Comparison of ENCODE assay signal across 19 mouse cellular contexts in the genomic region with DNA sequence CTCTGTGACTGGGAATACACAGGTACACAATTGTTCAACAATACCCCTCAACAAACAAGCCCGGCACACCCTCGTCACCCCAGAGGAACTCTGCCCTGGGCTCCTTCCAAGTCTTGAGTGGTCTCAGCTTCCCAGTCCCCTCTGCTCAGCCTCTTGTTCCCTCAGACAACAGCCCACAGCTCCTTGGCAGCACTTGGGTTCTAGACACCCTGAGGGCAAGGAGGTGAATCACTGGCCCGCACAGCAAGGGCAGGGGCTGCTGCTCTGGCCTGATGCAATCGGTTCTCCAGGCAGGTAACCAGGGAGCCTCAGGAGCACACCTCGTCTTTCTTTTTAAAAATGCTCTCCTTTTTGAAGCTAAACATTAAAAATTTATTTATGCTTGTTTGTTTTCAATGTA. TPM values are rescaled to one million over a fixed set of nuclear protein-coding genes. Genes with fewer than 3 reads are reported as not detected.
DNase-seq lines count a peak whose midpoint lies in the region; TF ChIP-seq lines count a peak whose summit lies in the region.
"Had no signal": no experiment of that assay in that cellular context is flagged by ENCODE, and none has a peak within 500 bp of the region (broad histone marks: within the 10 kb centered on the region; RNA-seq: fewer than 3 reads in every experiment).

No protein-coding gene starts in this region.

- intact Hi-C loops in heart, adult 2 months (cut with DNase I) = no loop called here

- TF ChIP-seq CTCF in embryonic fibroblast, embryonic 13.5 days (IDR thresholded peaks at IDR 0.05; ENCODE audit: borderline replicate concordance, insufficient read depth, low read length) = no peak
- TF ChIP-seq CTCF in heart, adult 2 months (IDR thresholded peaks at IDR 0.05) = no peak

- no peak overlapping the region for H3K4me3 ChIP-seq in embryonic fibroblast, embryonic 13.5 days (ENCODE audit: insufficient read depth, low read length)
- H3K4me3 ChIP-seq in heart, adult 2 months = no peak overlapping the region
- H3K4me3 ChIP-seq: embryonic facial prominence, embryonic 13.5 days; gastrocnemius, adult 2 months; heart, embryonic 15.5 days; hindbrain, embryonic 10.5 days had no signal

- TF ChIP-seq EP300 in heart, adult 2 months (IDR thresholded peaks at IDR 0.05; ENCODE audit: insufficient read depth, low read depth, low read length) = no peak

- peak; percentile 80 for DNase-seq in 3T3-L1 (ENCODE audit: low read depth, low spot score)
- DNase-seq in lung, postnatal 10 days = peak; percentile 62
- peak; percentile 33 to 61 for DNase-seq in lung, postnatal 4 days
- DNase-seq in heart, adult 2 months = no peak
- DNase-seq in kidney, postnatal 4 days = no peak
- no peak for DNase-seq in gastrocnemius, postnatal 25 days
- no peak for DNase-seq in spleen, postnatal 36 days (ENCODE audit: low spot score in 2 of 2)
- DNase-seq: adrenal gland, postnatal 25 days; cerebellum, adult 18-20 months; cerebellum, adult 9-11 months; cerebellum, postnatal 36 days; gastrocnemius, adult 2 months; heart, adult 18-20 months had no signal

- no peak overlapping the region for H3K9ac ChIP-seq in heart, adult 2 months (ENCODE audit: low read depth, low read length)
- H3K9ac ChIP-seq: embryonic facial prominence, embryonic 13.5 days; heart, embryonic 15.5 days; hindbrain, embryonic 14.5 days had no signal

- peaks cover 9% of the 10 kb centered on the region; the same call in 1 of the 2 replicates for H3K4me1 ChIP-seq in embryonic fibroblast, embryonic 13.5 days (ENCODE audit: control insufficient read depth, insufficient read depth, low read length)
- no peaks in the 10 kb centered on the region for H3K4me1 ChIP-seq in heart, adult 2 months (ENCODE audit: control insufficient read depth, insufficient read depth, low read length)

- H3K27ac ChIP-seq in embryonic fibroblast, embryonic 13.5 days (ENCODE audit: insufficient read depth, low read length) = peak overlapping the region; percentile 54; the same call in 1 of the 2 replicates
- no peak overlapping the region for H3K27ac ChIP-seq in heart, adult 2 months
- H3K27ac ChIP-seq: embryonic facial prominence, embryonic 13.5 days; gastrocnemius, adult 2 months; heart, embryonic 15.5 days; hindbrain, embryonic 10.5 days; hindbrain, embryonic 14.5 days had no signal

- 0 out of 2 replicates have a peak, but pooled peaks cover 2% of the 10 kb centered on the region for H3K27me3 ChIP-seq in heart, adult 2 months (ENCODE audit: control insufficient read depth, insufficient read depth, low read length)

- no peak for TF ChIP-seq POLR2A in embryonic fibroblast, embryonic 13.5 days (IDR thresholded peaks at IDR 0.05; ENCODE audit: low read depth, low read length)
- no peak for TF ChIP-seq POLR2A in heart, adult 2 months (IDR thresholded peaks at IDR 0.05; ENCODE audit: insufficient read depth, low read depth, low read length)

- no peaks in the 10 kb centered on the region for H3K79me2 ChIP-seq in heart, adult 2 months (replicated peaks; ENCODE audit: control insufficient read depth, insufficient read depth, low read length)

- 91% methylated on average over 5 of the region's 5 CpGs for WGBS in heart, adult 2 months

- H3K36me3 ChIP-seq in heart, adult 2 months (ENCODE audit: control insufficient read depth, insufficient read depth, low read length) = no peaks in the 10 kb centered on the region
- H3K36me3 ChIP-seq: heart, embryonic 15.5 days had no signal

RNA-seq across cellular contexts. Expression of a gene that starts 3.7 kb away (rescaled TPM):
- 2.7 and 5.8 TPM in 2 replicates for polyA plus RNA-seq in embryonic fibroblast, embryonic 13.5 days (2011; ENCODE audit: insufficient read length, low read depth, missing spikeins)
- not detected for total RNA-seq in heart, adult 2 months (2021)
- polyA plus RNA-seq in heart, adult 2 months (2012; rRNA removed) = 0.09 and 0.23 TPM in 2 replicates
- under 1 TPM; 0.18 to 0.48 TPM for total RNA-seq in gastrocnemius, postnatal 25 days (2021)
- polyA plus RNA-seq: activated CD4-positive, CD25-positive, alpha-beta regulatory T cell, adult 4 months had no signal

RNA-seq across cellular contexts. Expression of a gene that starts 18.4 kb away (rescaled TPM):
- 44.3 and 45.6 TPM in 2 replicates for polyA plus RNA-seq in embryonic fibroblast, embryonic 13.5 days (2011; ENCODE audit: insufficient read length, low read depth, missing spikeins)
- total RNA-seq in heart, adult 2 months (2021) = 10 to 100 TPM; 60.8 to 68.4 TPM
- 104 and 108 TPM in 2 replicates for polyA plus RNA-seq in heart, adult 2 months (2012; rRNA removed)
- 100 to 1,000 TPM; 218 TPM for total RNA-seq in gastrocnemius, postnatal 25 days (2021)

RNA-seq across cellular contexts. Expression of a gene that starts 41.4 kb away (rescaled TPM):
- polyA plus RNA-seq in embryonic fibroblast, embryonic 13.5 days (2011; ENCODE audit: insufficient read length, low read depth, missing spikeins) = 6.6 and 10.0 TPM in 2 replicates
- total RNA-seq in heart, adult 2 months (2021) = 1 to 10 TPM; 3.0 to 3.9 TPM
- polyA plus RNA-seq in heart, adult 2 months (2012; rRNA removed) = 7.3 and 8.4 TPM in 2 replicates
- total RNA-seq in gastrocnemius, postnatal 25 days (2021) = 1 to 10 TPM; 3.3 to 3.4 TPM

RNA-seq across cellular contexts. Expression of a gene that starts 46.1 kb away (rescaled TPM):
- 137 and 146 TPM in 2 replicates for polyA plus RNA-seq in embryonic fibroblast, embryonic 13.5 days (2011; ENCODE audit: insufficient read length, low read depth, missing spikeins)
- total RNA-seq in heart, adult 2 months (2021) = 100 to 1,000 TPM; 109 to 124 TPM
- polyA plus RNA-seq in heart, adult 2 months (2012; rRNA removed) = 279 and 324 TPM in 2 replicates
- 10 to 100 TPM; 72.1 to 75.9 TPM for total RNA-seq in gastrocnemius, postnatal 25 days (2021)

RNA-seq across cellular contexts. Expression of a gene that starts 50.0 kb away (rescaled TPM):
- 43.8 and 45.6 TPM in 2 replicates for polyA plus RNA-seq in embryonic fibroblast, embryonic 13.5 days (2011; ENCODE audit: insufficient read length, low read depth, missing spikeins)
- 1 to 10 TPM; 4.0 to 4.3 TPM for total RNA-seq in heart, adult 2 months (2021)
- 8.6 and 9.3 TPM in 2 replicates for polyA plus RNA-seq in heart, adult 2 months (2012; rRNA removed)
- total RNA-seq in gastrocnemius, postnatal 25 days (2021) = 1 to 10 TPM; 2.6 to 3.5 TPM
- polyA plus RNA-seq: activated CD4-positive, CD25-positive, alpha-beta regulatory T cell, adult 4 months had no signal

Comparison
In these comparisons a context has a peak if more than half of its experiments do, and no peak if none do; other contexts are left out.
1. DNase-seq: peak in 3T3-L1 (single experiment), lung, postnatal 10 days (single experiment) and lung, postnatal 4 days (2 of 2); none in heart, adult 2 months (0 of 2), kidney, postnatal 4 days (0 of 2), gastrocnemius, postnatal 25 days (single experiment) and spleen, postnatal 36 days (0 of 2).